Mouse (Mus musculus): Measurements from ENCODE around the gene Flnb. TPM values are rescaled to one million over a fixed set of nuclear protein-coding genes. Genes with fewer than 3 reads are reported as not detected.
A peak's percentile ranks its signal among the peaks of the same experiment; 100 is the strongest.

Gene Flnb
- polyA plus RNA-seq, 1 experiment from 2014 or later: 12.6 TPM

DNA sequence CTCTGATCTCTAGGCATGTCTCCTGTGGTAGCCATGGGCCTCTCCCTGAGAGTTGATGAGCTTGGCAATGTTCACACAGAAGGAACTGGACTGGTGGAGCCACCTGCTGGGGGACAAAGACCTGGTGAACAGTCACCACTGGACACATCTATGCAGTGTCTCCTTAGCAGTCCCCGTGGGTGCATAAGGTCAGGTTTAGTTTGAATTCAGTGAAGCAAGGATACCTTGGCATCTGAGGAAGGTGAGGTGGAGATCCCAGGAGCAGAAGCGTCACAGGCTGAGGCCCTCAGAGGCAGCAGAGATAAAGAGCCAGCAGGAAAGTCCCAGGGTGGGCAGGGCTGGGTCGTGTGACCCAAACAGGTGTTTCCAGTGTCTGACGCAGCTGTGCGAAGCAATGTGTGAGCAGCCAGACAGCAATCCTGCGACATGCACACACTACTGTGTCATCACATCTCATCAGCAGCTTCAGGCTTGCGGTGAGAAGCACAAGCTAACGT lies 176.6 kb downstream of the Flnb start, which contains the start of gene Dnase1l3:
Gene Dnase1l3 (minus strand): TSS at position 303 of the 497 bp plus-strand sequence.
- H3K36me3 ChIP-seq (replicated peaks): no peaks in the 10 kb centered on the region
- no peaks in the 10 kb centered on the region for H3K9me3 ChIP-seq
- no peak within 1 kb of the TSS for H3K9ac ChIP-seq
- 75% methylated on average over 8 of the region's 8 CpGs for WGBS
- peaks cover under 1% of the 10 kb centered on the region; the same call in 1 of the 2 replicates for H3K27me3 ChIP-seq (replicated peaks)
- peaks cover 2% of the 10 kb centered on the region; the same call in 1 of the 2 replicates for H3K4me1 ChIP-seq
- H3K4me3 ChIP-seq: no peak within 1 kb of the TSS
- no peak within 1 kb of the TSS for H3K4me2 ChIP-seq
- no peak within 1 kb of the TSS for H3K27ac ChIP-seq
- no peak for ATAC-seq (replicated peaks)

DNA sequence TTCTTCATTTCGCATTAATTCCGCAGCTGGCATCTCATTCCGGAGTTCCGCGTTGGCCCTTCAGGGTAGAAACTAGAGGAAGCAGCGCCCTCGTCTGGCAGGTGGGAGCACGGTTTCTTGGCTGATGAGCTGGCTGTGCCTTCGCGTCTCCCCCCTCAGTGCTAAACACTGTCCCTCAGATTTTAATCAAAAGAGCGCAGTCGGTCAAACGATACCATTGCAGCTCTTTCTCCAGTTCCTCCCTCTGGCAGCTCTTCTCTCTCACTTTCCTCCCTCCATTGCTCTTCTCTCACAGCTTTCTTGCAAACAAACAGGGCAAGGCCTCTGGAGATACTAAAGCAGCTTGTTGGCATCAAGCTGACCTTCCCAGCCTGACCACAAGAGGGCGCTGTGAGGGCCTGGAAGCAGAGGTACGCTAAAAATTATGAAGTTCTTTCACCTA lies 179.5 kb downstream of the Flnb start:
- Histone ChIP-seq H3K36me3 (replicated peaks) (no peaks in the 10 kb centered on the region), H3K4me1 (peaks cover 6% of the 10 kb centered on the region; the same call in 1 of the 2 replicates), H3K4me2 (peak overlapping the region; percentile 43), H3K4me3 (peak overlapping the region; percentile 20; the same call in 1 of the 2 replicates), H3K9ac (no peak overlapping the region), H3K27ac (peak overlapping the region; percentile 59; the same call in 1 of the 2 replicates), H3K27me3 (replicated peaks) (peaks cover 15% of the 10 kb centered on the region), H3K9me3 (no peaks in the 10 kb centered on the region)
- ATAC-seq (replicated peaks): peak; percentile 55
- 2% methylated on average over 15 of the region's 15 CpGs for WGBS

DNA sequence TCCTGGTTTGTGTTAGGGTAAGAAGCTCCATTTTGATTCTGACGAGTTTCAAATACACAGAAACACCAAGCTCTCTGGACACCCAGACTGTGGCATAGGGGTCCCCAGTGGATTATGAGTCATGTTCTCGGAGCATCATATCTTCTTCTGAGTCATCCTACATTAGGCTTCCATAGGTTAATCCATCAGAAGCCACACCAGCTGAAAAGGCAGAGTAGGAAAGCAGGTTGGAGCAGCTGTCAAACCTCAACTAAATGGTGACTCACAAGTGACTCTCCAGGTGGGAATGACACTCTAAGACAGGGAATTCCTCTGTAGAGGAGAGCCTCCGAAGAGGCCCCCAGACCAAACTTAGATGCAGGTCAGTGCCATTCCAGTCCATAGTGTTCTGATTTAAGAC lies 181.3 kb downstream of the Flnb start:
- Histone ChIP-seq H3K4me3 (no peak overlapping the region), H3K4me2 (no peak overlapping the region), H3K27ac (no peak overlapping the region), H3K4me1 (peaks cover 14% of the 10 kb centered on the region), H3K27me3 (replicated peaks) (peaks cover 15% of the 10 kb centered on the region), H3K36me3 (replicated peaks) (no peaks in the 10 kb centered on the region), H3K9ac (no peak overlapping the region), H3K9me3 (no peaks in the 10 kb centered on the region)
- no peak for ATAC-seq (replicated peaks)
- 82% methylated on average over 3 of the region's 3 CpGs for WGBS

DNA sequence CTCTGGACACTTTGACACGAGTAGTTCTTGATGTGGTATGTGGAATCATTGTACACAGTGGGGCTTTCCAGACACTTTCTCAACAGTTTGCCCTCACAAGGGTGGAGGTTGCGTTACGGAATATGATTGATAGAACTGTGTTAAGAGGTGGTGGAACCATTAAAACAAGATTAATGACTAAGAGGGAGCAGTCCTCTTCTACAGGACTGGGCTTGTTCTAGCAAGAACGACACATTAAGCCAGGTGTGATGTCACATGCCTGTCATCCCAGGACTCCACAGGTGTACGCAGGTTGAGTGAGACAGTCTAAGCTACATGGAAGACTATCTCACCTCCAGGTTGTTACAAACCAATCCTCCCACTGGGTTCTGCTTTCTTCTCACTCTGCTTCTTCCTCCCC lies 181.7 kb downstream of the Flnb start:
- WGBS: 85% methylated on average over 5 of the region's 5 CpGs
- Histone ChIP-seq H3K9me3 (no peaks in the 10 kb centered on the region), H3K36me3 (replicated peaks) (no peaks in the 10 kb centered on the region), H3K27me3 (replicated peaks) (peaks cover 15% of the 10 kb centered on the region), H3K4me1 (peaks cover 18% of the 10 kb centered on the region), H3K27ac (no peak overlapping the region), H3K4me3 (no peak overlapping the region), H3K9ac (no peak overlapping the region), H3K4me2 (no peak overlapping the region)
- no peak for ATAC-seq (replicated peaks)

DNA sequence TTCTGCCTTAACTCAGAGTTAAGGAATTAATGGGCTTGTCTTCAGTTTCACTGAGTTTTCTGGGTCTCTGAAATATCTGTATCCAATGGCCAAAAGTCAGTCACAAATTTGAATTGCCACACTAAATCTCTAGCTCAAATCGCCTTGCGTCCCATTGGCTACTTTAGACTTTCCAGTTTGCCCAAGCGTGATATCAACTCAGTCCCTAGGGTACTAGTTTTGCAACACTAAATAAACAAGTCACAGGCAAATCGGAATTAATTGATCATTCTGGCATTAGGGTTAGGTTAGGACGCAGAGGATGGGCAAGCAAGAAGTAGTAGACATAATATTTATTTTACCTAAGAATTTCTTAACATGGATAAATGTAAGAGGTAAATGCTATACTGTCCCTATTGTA lies 182.5 kb downstream of the Flnb start:
- ATAC-seq (replicated peaks): no peak
- no peak overlapping the region for H3K4me3 ChIP-seq
- no peak overlapping the region for H3K4me2 ChIP-seq
- H3K36me3 ChIP-seq (replicated peaks): no peaks in the 10 kb centered on the region
- H3K9me3 ChIP-seq: no peaks in the 10 kb centered on the region
- H3K4me1 ChIP-seq: peaks cover 20% of the 10 kb centered on the region
- H3K27me3 ChIP-seq (replicated peaks): peaks cover 15% of the 10 kb centered on the region
- H3K27ac ChIP-seq: no peak overlapping the region
- 91% methylated on average over 5 of the region's 5 CpGs for WGBS
- H3K9ac ChIP-seq: no peak overlapping the region

Other genes with a start within 250 kb of the Flnb start
- 5.8 and 6.2 TPM in 2 replicates for gene Gm3558, start 249.4 kb upstream of the Flnb start, polyA plus RNA-seq (2015; fragmentation: Nextera tagmentation; extraction: Ambion mirVana)
- not detected in 2 replicates for gene Gm10338, start 222.4 kb upstream of the Flnb start, polyA plus RNA-seq (2015; fragmentation: Nextera tagmentation; extraction: Ambion mirVana)
- not detected in 2 replicates for gene Gm10128, start 174.0 kb upstream of the Flnb start, polyA plus RNA-seq (2015; fragmentation: Nextera tagmentation; extraction: Ambion mirVana)
- not detected in 2 replicates for gene Gm26661, start 26.4 kb upstream of the Flnb start, polyA plus RNA-seq (2015; fragmentation: Nextera tagmentation; extraction: Ambion mirVana)
- 0.71 TPM in 1 of 2 replicates, not detected in the other for gene Gm45521, start 139.3 kb downstream of the Flnb start, polyA plus RNA-seq (2015; fragmentation: Nextera tagmentation; extraction: Ambion mirVana)
- 0.04 and 0.06 TPM in 2 replicates for gene Dnase1l3, start 176.6 kb downstream of the Flnb start, polyA plus RNA-seq (2015; fragmentation: Nextera tagmentation; extraction: Ambion mirVana)
- 39.1 and 40.0 TPM in 2 replicates for gene Abhd6, start 184.9 kb downstream of the Flnb start, polyA plus RNA-seq (2015; fragmentation: Nextera tagmentation; extraction: Ambion mirVana)

Measured in midbrain, embryonic 15.5 days (tissue).